Mouse (Mus musculus): ENCODE measurements at regions not wholly inside any gene's neighbourhood (a gene's known extent, or its start where the extent isn't known, plus 50 kb on each side); places are given as distances from the start of the nearest gene placed in this dataset.
"Not testable (repeated sequence)": the region's sequence is repeated elsewhere in the genome, so short reads cannot be mapped to it uniquely, and the experiment has no call there.

GRCm38 (mm10) chr10:104798816-104799393, 605.1 kb downstream of the Gm4340 start:
- ATAC-seq (replicated peaks; ENCODE audit: poor library complexity): no peak

- peak; percentile 66 for ATAC-seq (replicated peaks; ENCODE audit: poor library complexity)
Measured at GRCm38 (mm10) chr10:104804849-104805248, 611.0 kb downstream of the Gm4340 start.

- ATAC-seq (replicated peaks; ENCODE audit: poor library complexity): no peak
Measured at GRCm38 (mm10) chr10:104818252-104818651, 624.4 kb downstream of the Gm4340 start.

- peak; percentile 80 for ATAC-seq (replicated peaks; ENCODE audit: poor library complexity)
Measured at GRCm38 (mm10) chr10:104851821-104852220, 658.0 kb downstream of the Gm4340 start.

- no peak for ATAC-seq (replicated peaks; ENCODE audit: poor library complexity)
Measured at GRCm38 (mm10) chr10:104853111-104853510, 659.3 kb downstream of the Gm4340 start.

- ATAC-seq (replicated peaks; ENCODE audit: poor library complexity): no peak
Measured at GRCm38 (mm10) chr10:104878246-104878645, 684.4 kb downstream of the Gm4340 start.

- ATAC-seq (replicated peaks; ENCODE audit: poor library complexity): no peak
Measured at GRCm38 (mm10) chr10:104914201-104914600, 660.0 kb downstream of the Tmtc2 start.

- no peak for ATAC-seq (replicated peaks; ENCODE audit: poor library complexity)
Measured at GRCm38 (mm10) chr10:104915521-104915920, 658.7 kb downstream of the Tmtc2 start.

GRCm38 (mm10) chr10:104936660-104937059, 637.6 kb downstream of the Tmtc2 start:
- no peak for ATAC-seq (replicated peaks; ENCODE audit: poor library complexity)

- ATAC-seq (replicated peaks; ENCODE audit: poor library complexity): no peak
Measured at GRCm38 (mm10) chr10:104946372-104946771, 627.9 kb downstream of the Tmtc2 start.

- ATAC-seq (replicated peaks; ENCODE audit: poor library complexity): not testable (repeated sequence)
Measured at GRCm38 (mm10) chr10:104948821-104949220, 625.4 kb downstream of the Tmtc2 start.

- no peak for ATAC-seq (replicated peaks; ENCODE audit: poor library complexity)
Measured at GRCm38 (mm10) chr10:104968381-104968908, 605.8 kb downstream of the Tmtc2 start.
